Mouse (Mus musculus) embryonic facial prominence, embryonic 11.5 days (tissue): ENCODE measurements around the gene Adarb2. TPM values are rescaled to one million over a fixed set of nuclear protein-coding genes. Genes with fewer than 3 reads are reported as not detected.

Experiments
- ATAC-seq: fragments of 200-750 bp; cut with Nextera tagmentation; replicated peaks from 2 replicates; pipeline ENCODE4 v1.8.0; 2017; ENCODE audit warnings: low read depth; ENCODE audit not compliant: insufficient number of reproducible peaks, low FRiP score, low TSS enrichment
- DNase-seq: peaks from one replicate; pipeline ENCODE4 v3.0.0-alpha.2; 2015; ENCODE audit warnings: low spot score
- H3K27ac ChIP-seq: fragments of 300-500 bp; sonication (generic); replicated peaks from 2 replicates; pipeline ENCODE4 v1.5.1; 2014; ENCODE audit warnings: mild to moderate bottlenecking, low read depth, low read length, control low read depth
- H3K27me3 ChIP-seq: fragments of 300-500 bp; sonication (generic); 2 replicates; pipeline ENCODE4 v1.6.1; 2014; ENCODE audit warnings: mild to moderate bottlenecking, low read length, moderate library complexity, mixed read lengths; ENCODE audit not compliant: control insufficient read depth, insufficient read depth
- H3K36me3 ChIP-seq: fragments of 300-500 bp; sonication (generic); replicated peaks from 2 replicates; pipeline ENCODE4 v1.6.1; 2014; ENCODE audit warnings: low read depth, mild to moderate bottlenecking, low read length, moderate library complexity, mixed read lengths; ENCODE audit not compliant: control insufficient read depth, insufficient read depth
- H3K4me1 ChIP-seq: fragments of 300-500 bp; sonication (generic); 2 replicates; pipeline ENCODE4 v1.6.1; 2014; ENCODE audit warnings: low read length, mixed read lengths; ENCODE audit not compliant: control insufficient read depth, insufficient read depth
- H3K4me2 ChIP-seq: fragments of 300-500 bp; sonication (generic); 2 replicates; pipeline ENCODE4 v1.6.1; 2014; ENCODE audit warnings: low read depth, mild to moderate bottlenecking, control low read depth, low read length, moderate library complexity
- H3K4me3 ChIP-seq: fragments of 300-500 bp; sonication (generic); 2 replicates; pipeline ENCODE4 v1.5.1; 2014; ENCODE audit warnings: low read depth, low read length, control low read depth
- H3K9ac ChIP-seq: fragments of 300-500 bp; sonication (generic); replicated peaks from 2 replicates; pipeline ENCODE4 v1.6.1; 2014; ENCODE audit warnings: mild to moderate bottlenecking, control low read depth, low read length
- H3K9me3 ChIP-seq: fragments of 300-500 bp; sonication (generic); replicated peaks from 2 replicates; pipeline ENCODE4 v1.6.1; 2016; ENCODE audit warnings: mild to moderate bottlenecking, low read length, inconsistent platforms, mixed read lengths; ENCODE audit not compliant: control insufficient read depth
- WGBS: fragments of 180-500 bp; shearing (Covaris S2); extraction: QIAGEN DNeasy Blood & Tissue Kit; methylation state at CpG from one replicate; pipeline ENCODE4 v1.1.7; 2014; 5-methylcytosine and 5-hydroxymethylcytosine counted together
- polyA plus RNA-seq: library from polyadenylated mRNA; unstranded; fragments of >200 nt; fragmentation: Nextera tagmentation; extraction: Ambion mirVana; gene quantifications from 2 replicates; pipeline ENCODE4 v1.2.1, GENCODE M21; 2014

Gene Adarb2
- polyA plus RNA-seq, 1 experiment from 2014 or later = 1.8 TPM

- no peak for DNase-seq
- H3K27me3 ChIP-seq = no peaks in the 10 kb centered on the region
- no peak overlapping the region for H3K4me3 ChIP-seq
- H3K27ac ChIP-seq = no peak overlapping the region
- H3K9ac ChIP-seq = no peak overlapping the region
- no peaks in the 10 kb centered on the region for H3K36me3 ChIP-seq
- H3K4me1 ChIP-seq = no peaks in the 10 kb centered on the region
- H3K9me3 ChIP-seq = no peaks in the 10 kb centered on the region
- 88% methylated on average over 7 of the region's 7 CpGs for WGBS
- ATAC-seq = no peak
- H3K4me2 ChIP-seq = no peak overlapping the region
Observed at GRCm38 (mm10) chr13:8347147-8347546, 144.5 kb downstream of the Adarb2 start.

- no peak for DNase-seq
- no peak overlapping the region for H3K4me3 ChIP-seq
- H3K9me3 ChIP-seq = no peaks in the 10 kb centered on the region
- H3K27me3 ChIP-seq = no peaks in the 10 kb centered on the region
- no peak overlapping the region for H3K27ac ChIP-seq
- H3K9ac ChIP-seq = no peak overlapping the region
- no peaks in the 10 kb centered on the region for H3K4me1 ChIP-seq
- ATAC-seq = no peak
- no peaks in the 10 kb centered on the region for H3K36me3 ChIP-seq
- H3K4me2 ChIP-seq = no peak overlapping the region
Observed at GRCm38 (mm10) chr13:8352341-8352740, 149.7 kb downstream of the Adarb2 start.

DNA sequence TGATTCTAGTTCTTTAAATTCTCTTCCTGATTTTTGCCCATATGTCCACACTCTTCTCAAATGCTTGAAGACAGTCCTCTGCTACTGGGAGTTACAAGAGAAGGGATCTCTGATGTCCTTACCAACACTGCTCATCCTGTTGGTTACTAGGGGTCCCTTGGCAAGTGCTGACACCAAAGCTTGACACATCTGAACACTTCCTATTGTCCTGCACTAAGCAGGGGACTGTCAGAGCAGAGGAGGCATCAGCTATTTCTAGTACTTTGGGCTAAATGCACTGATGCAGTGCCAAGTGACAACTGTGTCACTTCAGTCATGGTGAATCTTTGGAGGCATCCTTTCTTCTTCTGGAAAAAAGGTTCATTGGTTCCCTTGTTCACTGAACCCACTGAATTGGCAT, 150.3 kb downstream of the Adarb2 start:
- Histone ChIP-seq H3K27ac (no peak overlapping the region), H3K4me2 (no peak overlapping the region), H3K36me3 (no peaks in the 10 kb centered on the region), H3K9me3 (no peaks in the 10 kb centered on the region), H3K9ac (no peak overlapping the region), H3K4me1 (no peaks in the 10 kb centered on the region), H3K27me3 (no peaks in the 10 kb centered on the region), H3K4me3 (no peak overlapping the region)
- DNase-seq (no peak), ATAC-seq (no peak)

DNA sequence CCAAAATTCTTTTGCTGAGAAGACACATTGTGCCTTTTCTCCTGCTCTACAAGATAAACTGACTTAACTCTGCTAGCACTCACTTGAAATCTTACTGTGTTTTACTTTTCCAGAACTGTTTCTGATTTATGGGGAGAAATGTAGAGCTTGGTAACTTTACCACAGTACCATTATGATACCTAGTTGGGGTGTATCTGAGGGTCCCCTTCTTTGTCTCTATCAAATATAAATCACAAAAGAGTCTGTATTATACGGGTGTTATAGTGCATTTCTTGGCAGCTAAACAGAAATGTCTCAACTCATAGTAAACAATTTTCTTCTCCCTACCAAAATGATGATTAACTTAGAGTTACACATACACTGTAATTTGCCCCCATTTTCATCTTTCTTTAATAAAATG, 162.9 kb downstream of the Adarb2 start:
- no peaks in the 10 kb centered on the region for H3K27me3 ChIP-seq
- no peaks in the 10 kb centered on the region for H3K9me3 ChIP-seq
- 86% methylated on average over 1 of the region's 1 CpGs for WGBS
- no peak for ATAC-seq
- DNase-seq = no peak
- H3K4me3 ChIP-seq = no peak overlapping the region
- no peak overlapping the region for H3K9ac ChIP-seq
- H3K4me2 ChIP-seq = no peak overlapping the region
- H3K36me3 ChIP-seq = no peaks in the 10 kb centered on the region
- H3K27ac ChIP-seq = no peak overlapping the region
- no peaks in the 10 kb centered on the region for H3K4me1 ChIP-seq

- ATAC-seq (no peak), DNase-seq (no peak)
- 87% methylated on average over 4 of the region's 4 CpGs for WGBS
- no peaks in the 10 kb centered on the region for H3K36me3 ChIP-seq
- no peak overlapping the region for H3K27ac ChIP-seq
- H3K4me3 ChIP-seq = no peak overlapping the region
- no peaks in the 10 kb centered on the region for H3K4me1 ChIP-seq
- no peak overlapping the region for H3K4me2 ChIP-seq
- no peaks in the 10 kb centered on the region for H3K27me3 ChIP-seq
- H3K9ac ChIP-seq = no peak overlapping the region
- no peaks in the 10 kb centered on the region for H3K9me3 ChIP-seq
Observed at GRCm38 (mm10) chr13:8366087-8366486, 163.4 kb downstream of the Adarb2 start.

DNA sequence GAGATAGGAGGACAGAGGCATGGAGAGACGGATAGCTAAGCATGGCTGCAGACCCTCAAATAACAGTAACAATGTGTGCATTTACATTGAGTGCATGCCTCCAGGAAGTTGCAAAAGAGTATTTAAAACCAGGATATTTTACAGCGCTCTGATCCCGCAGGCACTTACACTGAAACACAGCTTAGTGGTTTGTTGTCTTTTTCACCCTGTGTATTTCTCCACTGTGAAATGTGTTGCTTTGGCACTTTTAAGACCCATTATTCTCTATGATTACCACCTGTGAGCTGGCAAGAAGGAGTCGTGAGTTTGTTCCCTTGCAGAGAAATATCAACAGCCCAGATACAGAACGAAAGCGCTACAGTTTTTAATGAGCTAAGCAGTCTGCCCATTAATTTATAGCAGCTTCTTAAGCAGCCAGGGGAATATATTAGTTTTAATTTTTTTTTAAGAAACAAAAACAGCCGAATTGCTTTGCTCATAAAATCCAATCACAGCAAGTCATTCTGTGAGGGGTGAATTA, 167.3 kb downstream of the Adarb2 start:
- Histone ChIP-seq H3K36me3 (no peaks in the 10 kb centered on the region), H3K9me3 (no peaks in the 10 kb centered on the region), H3K4me3 (no peak overlapping the region), H3K27ac (no peak overlapping the region), H3K4me2 (no peak overlapping the region), H3K27me3 (no peaks in the 10 kb centered on the region), H3K4me1 (no peaks in the 10 kb centered on the region), H3K9ac (no peak overlapping the region)
- DNase-seq (no peak), ATAC-seq (no peak)
- WGBS = 81% methylated on average over 7 of the region's 7 CpGs

GRCm38 (mm10) chr13:8388541-8388940, 185.9 kb downstream of the Adarb2 start:
- Histone ChIP-seq H3K9me3 (no peaks in the 10 kb centered on the region), H3K4me1 (no peaks in the 10 kb centered on the region), H3K4me3 (no peak overlapping the region), H3K4me2 (no peak overlapping the region), H3K36me3 (no peaks in the 10 kb centered on the region), H3K27ac (no peak overlapping the region), H3K9ac (no peak overlapping the region), H3K27me3 (no peaks in the 10 kb centered on the region)
- 46% methylated on average over 1 of the region's 1 CpGs for WGBS
- no peak for DNase-seq
- ATAC-seq = no peak

DNA sequence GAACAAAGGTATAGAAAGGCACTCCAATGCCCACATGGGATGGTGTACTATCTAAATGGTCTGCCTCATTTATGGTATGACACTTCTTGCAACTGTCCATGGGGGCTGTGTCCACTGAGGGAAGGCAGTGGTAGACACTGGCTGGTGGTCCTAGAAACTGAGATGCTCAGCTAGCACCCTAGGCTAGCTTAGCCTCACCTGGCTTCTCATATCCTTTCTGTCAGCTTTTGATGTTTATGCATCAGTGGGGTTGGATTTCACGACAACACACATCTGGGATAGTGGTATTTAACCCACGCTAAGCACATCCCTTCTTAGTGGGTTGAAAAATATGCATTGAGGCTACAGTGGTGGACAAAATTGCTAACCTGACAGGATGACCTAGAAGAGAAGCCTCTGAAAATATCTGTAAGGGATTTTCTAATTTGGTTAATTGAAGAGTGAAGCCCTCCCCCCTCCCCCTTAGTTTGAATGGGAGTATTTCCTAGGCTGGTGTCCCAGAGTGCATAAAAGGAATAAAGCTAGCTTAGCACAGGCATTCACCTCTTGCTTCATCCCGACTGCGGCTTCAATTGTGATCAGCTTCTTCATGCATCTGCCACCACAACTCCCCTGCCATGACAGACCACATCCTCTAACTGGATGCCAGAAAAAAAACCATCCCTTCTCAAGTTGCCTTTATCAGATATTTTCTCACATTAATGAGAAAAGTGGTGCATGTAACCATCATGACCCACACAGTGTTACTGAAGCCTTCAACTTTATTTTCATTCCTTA, 197.8 kb downstream of the Adarb2 start:
- Histone ChIP-seq H3K27me3 (no peaks in the 10 kb centered on the region), H3K4me1 (no peaks in the 10 kb centered on the region), H3K36me3 (no peaks in the 10 kb centered on the region), H3K27ac (no peak overlapping the region), H3K9ac (no peak overlapping the region), H3K9me3 (no peaks in the 10 kb centered on the region), H3K4me2 (no peak overlapping the region), H3K4me3 (no peak overlapping the region)
- DNase-seq (no peak), ATAC-seq (no peak)
- WGBS = 75% methylated on average over 4 of the region's 4 CpGs
